Mouse (Mus musculus): ENCODE data around the gene Gm20388.
"Not testable (repeated sequence)": the region's sequence is repeated elsewhere in the genome, so short reads cannot be mapped to it uniquely, and the experiment has no call there.

- not testable (repeated sequence) for TF ChIP-seq CTCF (IDR thresholded peaks at IDR 0.05; ENCODE audit: low read depth, low read length); GATA1 (IDR thresholded peaks at IDR 0.05; ENCODE audit: borderline replicate concordance, low read length); TAL1 (conservative IDR thresholded peaks at IDR 0.05; ENCODE audit: low read depth, low read length); POLR2AphosphoS5 (IDR thresholded peaks at IDR 0.05; ENCODE audit: insufficient replicate concordance, low read depth, low read length); GATA2 (IDR thresholded peaks at IDR 0.05; ENCODE audit: borderline replicate concordance, low read depth, low read length)
These were observed 457.6 kb downstream of the Gm20388 start for GRCm38 (mm10) chr8:120368191-120368590.

Data from G1E (cell line).